Mouse (Mus musculus): ENCODE results near the gene Rnf34. TPM values are rescaled to one million over a fixed set of nuclear protein-coding genes. Genes with fewer than 3 reads are reported as not detected.

Rnf34 gene
- polyA plus RNA-seq, 1 experiment from 2014 or later = 48.3 TPM

- no peaks in the 10 kb centered on the region for H3K27me3 ChIP-seq (ENCODE audit: control insufficient read depth, insufficient read depth, low read depth, low read length)
- peak overlapping the region; percentile 88 for H3K4me3 ChIP-seq (ENCODE audit: low read depth, low read length)
- peaks cover 16% of the 10 kb centered on the region for H3K36me3 ChIP-seq (ENCODE audit: control insufficient read depth, insufficient read depth, low read length)
- H3K4me2 ChIP-seq (ENCODE audit: low read length) = peak overlapping the region; percentile 44
- WGBS = 0% methylated on average over 10 of the region's 10 CpGs
- H3K27ac ChIP-seq (ENCODE audit: low read length) = peak overlapping the region; percentile 96
- H3K4me1 ChIP-seq (ENCODE audit: control insufficient read depth, insufficient read depth, low read length) = peaks cover 14% of the 10 kb centered on the region
- no peaks in the 10 kb centered on the region for H3K9me3 ChIP-seq (replicated peaks; ENCODE audit: control insufficient read depth, low read length, poor library complexity, severe bottlenecking)
- peak overlapping the region; percentile 60 for H3K9ac ChIP-seq (ENCODE audit: low read depth, low read length)
- peak; percentile 69 for ATAC-seq
Observed at GRCm38 (mm10) chr5:122821524-122821885, 28.3 kb upstream of the Rnf34 start.

GRCm38 (mm10) chr5:122822441-122822840 lies 27.4 kb upstream of the Rnf34 start:
- Histone ChIP-seq H3K4me2 (ENCODE audit: low read length) (no peak overlapping the region), H3K4me3 (ENCODE audit: low read depth, low read length) (no peak overlapping the region), H3K4me1 (ENCODE audit: control insufficient read depth, insufficient read depth, low read length) (peaks cover 14% of the 10 kb centered on the region), H3K27me3 (ENCODE audit: control insufficient read depth, insufficient read depth, low read depth, low read length) (no peaks in the 10 kb centered on the region), H3K9ac (ENCODE audit: low read depth, low read length) (no peak overlapping the region), H3K36me3 (ENCODE audit: control insufficient read depth, insufficient read depth, low read length) (peaks cover 14% of the 10 kb centered on the region), H3K27ac (ENCODE audit: low read length) (no peak overlapping the region), H3K9me3 (replicated peaks; ENCODE audit: control insufficient read depth, low read length, poor library complexity, severe bottlenecking) (no peaks in the 10 kb centered on the region)
- 95% methylated on average over 4 of the region's 4 CpGs for WGBS
- no peak for ATAC-seq

DNA sequence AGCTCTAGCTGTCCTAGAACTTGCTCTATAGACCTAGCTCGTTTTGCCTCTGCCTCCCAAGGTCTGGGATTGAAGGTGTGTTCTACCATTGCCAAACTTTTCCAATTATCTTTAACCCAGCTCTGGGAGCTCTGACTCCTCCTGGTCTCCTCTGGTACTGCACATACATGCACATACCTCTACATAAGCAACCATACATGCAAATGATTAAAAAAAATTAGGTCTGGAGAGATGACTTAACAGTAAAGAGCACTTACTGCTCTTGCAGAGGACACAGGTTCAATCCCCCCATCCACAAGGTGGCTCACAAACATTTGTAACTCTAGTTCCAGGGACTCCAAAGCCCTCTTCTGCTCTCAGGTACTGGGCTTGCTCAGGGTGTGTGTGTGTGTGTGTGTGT lies 25.9 kb upstream of the Rnf34 start:
- H3K27ac ChIP-seq (ENCODE audit: low read length) = no peak overlapping the region
- H3K9me3 ChIP-seq (replicated peaks; ENCODE audit: control insufficient read depth, low read length, poor library complexity, severe bottlenecking) = no peaks in the 10 kb centered on the region
- no peak overlapping the region for H3K4me3 ChIP-seq (ENCODE audit: low read depth, low read length)
- H3K4me1 ChIP-seq (ENCODE audit: control insufficient read depth, insufficient read depth, low read length) = peaks cover 14% of the 10 kb centered on the region
- H3K9ac ChIP-seq (ENCODE audit: low read depth, low read length) = no peak overlapping the region
- H3K36me3 ChIP-seq (ENCODE audit: control insufficient read depth, insufficient read depth, low read length) = peaks cover 4% of the 10 kb centered on the region; the same call in 1 of the 2 replicates
- WGBS = 65% methylated on average over 1 of the region's 1 CpGs
- no peaks in the 10 kb centered on the region for H3K27me3 ChIP-seq (ENCODE audit: control insufficient read depth, insufficient read depth, low read depth, low read length)
- no peak overlapping the region for H3K4me2 ChIP-seq (ENCODE audit: low read length)
- no peak for ATAC-seq

DNA sequence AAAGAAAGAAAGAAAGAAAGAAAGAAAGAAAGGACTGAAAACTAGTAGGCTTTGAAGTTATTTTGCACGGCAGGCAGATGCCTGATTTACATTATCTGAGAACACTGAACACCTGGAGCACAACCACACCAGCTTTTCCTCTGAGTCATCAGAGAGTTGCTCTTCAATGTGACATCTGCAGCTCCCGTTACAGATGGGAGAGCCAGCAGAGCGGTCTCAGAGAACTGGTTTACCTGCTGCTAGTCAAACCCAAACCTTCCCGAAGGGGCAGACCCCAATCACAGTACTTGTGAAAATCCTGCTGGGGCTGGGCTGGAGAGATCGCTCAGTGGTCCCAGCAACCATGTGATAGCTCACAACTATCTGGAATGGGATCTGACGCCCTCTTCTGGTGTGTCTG lies 25.4 kb upstream of the Rnf34 start:
- Histone ChIP-seq H3K36me3 (ENCODE audit: control insufficient read depth, insufficient read depth, low read length) (peaks cover under 1% of the 10 kb centered on the region; the same call in 1 of the 2 replicates), H3K27me3 (ENCODE audit: control insufficient read depth, insufficient read depth, low read depth, low read length) (no peaks in the 10 kb centered on the region), H3K4me1 (ENCODE audit: control insufficient read depth, insufficient read depth, low read length) (peaks cover 10% of the 10 kb centered on the region), H3K9ac (ENCODE audit: low read depth, low read length) (no peak overlapping the region), H3K4me2 (ENCODE audit: low read length) (no peak overlapping the region), H3K9me3 (replicated peaks; ENCODE audit: control insufficient read depth, low read length, poor library complexity, severe bottlenecking) (no peaks in the 10 kb centered on the region), H3K4me3 (ENCODE audit: low read depth, low read length) (no peak overlapping the region), H3K27ac (ENCODE audit: low read length) (no peak overlapping the region)
- 74% methylated on average over 6 of the region's 6 CpGs for WGBS
- no peak for ATAC-seq

DNA sequence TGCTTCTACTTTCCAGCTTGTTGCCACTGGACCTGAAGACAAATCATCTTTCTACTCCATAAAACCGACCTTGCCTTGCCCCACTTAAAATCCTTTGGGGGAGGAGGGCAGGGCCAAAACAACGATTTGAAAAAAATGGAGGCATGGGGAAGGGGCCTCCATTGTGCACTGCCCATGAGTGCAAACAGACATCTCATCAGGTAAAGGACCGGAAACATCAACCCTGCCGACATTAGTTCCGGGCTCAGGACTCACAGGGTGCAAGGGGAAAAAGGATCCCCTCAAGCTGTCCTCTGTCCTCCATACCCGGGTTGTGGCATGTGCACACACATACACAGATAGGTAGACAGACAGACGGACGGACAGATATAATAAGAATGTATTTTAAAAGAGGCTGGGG lies 24.7 kb upstream of the Rnf34 start:
- H3K36me3 ChIP-seq (ENCODE audit: control insufficient read depth, insufficient read depth, low read length) = no peaks in the 10 kb centered on the region
- no peak overlapping the region for H3K4me2 ChIP-seq (ENCODE audit: low read length)
- ATAC-seq = no peak
- peaks cover 3% of the 10 kb centered on the region for H3K4me1 ChIP-seq (ENCODE audit: control insufficient read depth, insufficient read depth, low read length)
- no peak overlapping the region for H3K4me3 ChIP-seq (ENCODE audit: low read depth, low read length)
- no peaks in the 10 kb centered on the region for H3K9me3 ChIP-seq (replicated peaks; ENCODE audit: control insufficient read depth, low read length, poor library complexity, severe bottlenecking)
- H3K27me3 ChIP-seq (ENCODE audit: control insufficient read depth, insufficient read depth, low read depth, low read length) = no peaks in the 10 kb centered on the region
- H3K27ac ChIP-seq (ENCODE audit: low read length) = no peak overlapping the region
- no peak overlapping the region for H3K9ac ChIP-seq (ENCODE audit: low read depth, low read length)
- WGBS = 87% methylated on average over 8 of the region's 8 CpGs

DNA sequence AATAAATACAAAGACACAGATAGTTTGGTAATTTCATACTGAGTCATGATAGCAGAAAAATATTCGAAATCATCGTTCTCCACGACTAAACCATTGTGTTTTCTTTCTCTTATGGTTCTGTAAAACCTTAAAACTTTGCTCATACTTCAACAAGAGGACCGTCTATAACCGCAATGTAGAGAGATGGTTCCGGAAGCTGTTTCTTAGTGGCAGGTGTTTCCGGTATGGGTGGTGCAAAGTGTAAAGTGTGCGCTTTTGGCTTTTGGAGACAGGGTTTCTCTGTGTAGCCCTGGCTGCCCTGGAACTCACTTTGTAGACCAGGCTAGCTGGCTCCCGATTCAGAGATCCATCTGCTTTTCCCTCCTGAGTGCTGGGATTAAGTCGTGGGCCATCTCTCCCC lies 17.3 kb upstream of the Rnf34 start:
- Histone ChIP-seq H3K4me3 (ENCODE audit: low read depth, low read length) (no peak overlapping the region), H3K4me1 (ENCODE audit: control insufficient read depth, insufficient read depth, low read length) (no peaks in the 10 kb centered on the region), H3K9ac (ENCODE audit: low read depth, low read length) (no peak overlapping the region), H3K27ac (ENCODE audit: low read length) (no peak overlapping the region), H3K4me2 (ENCODE audit: low read length) (no peak overlapping the region), H3K9me3 (replicated peaks; ENCODE audit: control insufficient read depth, low read length, poor library complexity, severe bottlenecking) (no peaks in the 10 kb centered on the region), H3K36me3 (ENCODE audit: control insufficient read depth, insufficient read depth, low read length) (no peaks in the 10 kb centered on the region), H3K27me3 (ENCODE audit: control insufficient read depth, insufficient read depth, low read depth, low read length) (no peaks in the 10 kb centered on the region)
- ATAC-seq = no peak
- WGBS = 88% methylated on average over 10 of the region's 10 CpGs

DNA sequence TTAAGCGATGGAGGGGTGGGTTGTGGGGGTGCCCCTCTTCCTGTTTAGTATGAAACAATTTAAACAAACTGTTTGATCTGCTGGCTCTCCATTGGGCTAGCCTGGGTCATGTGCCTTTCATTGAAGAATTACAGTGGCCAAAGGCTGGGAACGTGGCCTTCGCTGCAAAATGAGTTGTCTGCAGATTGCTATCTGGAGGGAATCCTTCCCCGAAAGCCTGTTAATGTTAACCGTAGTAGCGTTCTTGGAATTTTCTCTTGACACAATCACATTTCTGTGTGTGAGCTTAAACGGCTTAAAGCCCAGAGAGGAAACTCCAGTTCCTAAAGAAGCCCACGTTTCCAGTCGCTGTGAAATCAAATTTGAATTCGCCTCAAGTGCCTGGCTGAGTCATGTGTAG lies 16.9 kb upstream of the Rnf34 start:
- 80% methylated on average over 10 of the region's 10 CpGs for WGBS
- H3K4me3 ChIP-seq (ENCODE audit: low read depth, low read length) = no peak overlapping the region
- no peaks in the 10 kb centered on the region for H3K36me3 ChIP-seq (ENCODE audit: control insufficient read depth, insufficient read depth, low read length)
- no peak overlapping the region for H3K4me2 ChIP-seq (ENCODE audit: low read length)
- H3K27me3 ChIP-seq (ENCODE audit: control insufficient read depth, insufficient read depth, low read depth, low read length) = no peaks in the 10 kb centered on the region
- no peak overlapping the region for H3K9ac ChIP-seq (ENCODE audit: low read depth, low read length)
- no peaks in the 10 kb centered on the region for H3K9me3 ChIP-seq (replicated peaks; ENCODE audit: control insufficient read depth, low read length, poor library complexity, severe bottlenecking)
- H3K4me1 ChIP-seq (ENCODE audit: control insufficient read depth, insufficient read depth, low read length) = no peaks in the 10 kb centered on the region
- H3K27ac ChIP-seq (ENCODE audit: low read length) = no peak overlapping the region
- ATAC-seq = no peak

- 90% methylated on average over 2 of the region's 2 CpGs for WGBS
- Histone ChIP-seq H3K36me3 (ENCODE audit: control insufficient read depth, insufficient read depth, low read length) (no peaks in the 10 kb centered on the region), H3K4me3 (ENCODE audit: low read depth, low read length) (no peak overlapping the region), H3K27ac (ENCODE audit: low read length) (no peak overlapping the region), H3K9me3 (replicated peaks; ENCODE audit: control insufficient read depth, low read length, poor library complexity, severe bottlenecking) (no peaks in the 10 kb centered on the region), H3K4me1 (ENCODE audit: control insufficient read depth, insufficient read depth, low read length) (no peaks in the 10 kb centered on the region), H3K4me2 (ENCODE audit: low read length) (no peak overlapping the region), H3K9ac (ENCODE audit: low read depth, low read length) (no peak overlapping the region), H3K27me3 (ENCODE audit: control insufficient read depth, insufficient read depth, low read depth, low read length) (no peaks in the 10 kb centered on the region)
- no peak for ATAC-seq
Observed at GRCm38 (mm10) chr5:122841126-122841525, 8.7 kb upstream of the Rnf34 start.

DNA sequence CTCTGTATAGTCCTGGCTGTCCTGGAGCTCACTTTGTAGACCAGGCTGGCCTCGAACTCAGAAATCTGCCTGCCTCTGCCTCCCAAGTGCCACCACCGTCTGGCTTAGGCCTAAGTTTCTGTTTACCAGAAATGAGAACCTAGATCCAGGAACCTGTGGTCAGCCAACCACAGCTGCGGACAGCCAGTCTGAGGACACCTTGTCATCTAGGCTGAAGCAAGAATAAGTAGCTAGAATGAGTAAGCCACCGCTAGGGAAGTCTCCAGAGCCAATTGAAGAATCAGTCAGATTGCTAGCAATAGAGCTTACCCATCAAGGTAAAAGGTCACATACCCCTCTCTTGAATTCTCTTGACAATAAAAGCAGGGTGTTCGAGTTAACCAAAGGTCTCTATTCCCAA lies 6.0 kb upstream of the Rnf34 start:
- no peak overlapping the region for H3K27ac ChIP-seq (ENCODE audit: low read length)
- H3K4me2 ChIP-seq (ENCODE audit: low read length) = no peak overlapping the region
- no peak overlapping the region for H3K4me3 ChIP-seq (ENCODE audit: low read depth, low read length)
- H3K4me1 ChIP-seq (ENCODE audit: control insufficient read depth, insufficient read depth, low read length) = peaks cover 4% of the 10 kb centered on the region; the same call in 1 of the 2 replicates
- ATAC-seq = no peak
- H3K36me3 ChIP-seq (ENCODE audit: control insufficient read depth, insufficient read depth, low read length) = no peaks in the 10 kb centered on the region
- WGBS = 87% methylated on average over 5 of the region's 5 CpGs
- H3K9me3 ChIP-seq (replicated peaks; ENCODE audit: control insufficient read depth, low read length, poor library complexity, severe bottlenecking) = no peaks in the 10 kb centered on the region
- H3K27me3 ChIP-seq (ENCODE audit: control insufficient read depth, insufficient read depth, low read depth, low read length) = no peaks in the 10 kb centered on the region
- H3K9ac ChIP-seq (ENCODE audit: low read depth, low read length) = no peak overlapping the region

Data from midbrain, embryonic 16.5 days (tissue).